Mouse (Mus musculus) limb, embryonic 14.5 days (tissue): ENCODE measurements around the gene Gpr183. TPM values are rescaled to one million over a fixed set of nuclear protein-coding genes. Genes with fewer than 3 reads are reported as not detected.

Experiments
- ATAC-seq: fragments of 200-750 bp; cut with Nextera tagmentation; 2 replicates; pipeline ENCODE4 v1.8.0; 2017; ENCODE audit warnings: low read depth, moderate number of reproducible peaks, moderate TSS enrichment; ENCODE audit not compliant: low FRiP score
- DNase-seq: peaks from one replicate; pipeline ENCODE4 v3.0.0-alpha.2; 2015; ENCODE audit warnings: low spot score
- H3K27ac ChIP-seq: fragments of 300-500 bp; sonication (generic); replicated peaks from 2 replicates; pipeline ENCODE4 v1.5.1; 2014; ENCODE audit warnings: low read depth, mild to moderate bottlenecking, low read length, moderate library complexity, mixed read lengths
- H3K27me3 ChIP-seq: fragments of 300-500 bp; sonication (generic); 2 replicates; pipeline ENCODE4 v1.6.1; 2014; ENCODE audit warnings: low read length, mixed read lengths; ENCODE audit not compliant: control insufficient read depth, insufficient read depth
- H3K36me3 ChIP-seq: fragments of 300-500 bp; sonication (generic); 2 replicates; pipeline ENCODE4 v1.6.1; 2014; ENCODE audit warnings: mild to moderate bottlenecking, low read length, moderate library complexity, mixed read lengths; ENCODE audit not compliant: control insufficient read depth, insufficient read depth
- H3K4me1 ChIP-seq: fragments of 300-500 bp; sonication (generic); 2 replicates; pipeline ENCODE4 v1.6.1; 2014; ENCODE audit warnings: antibody characterized with exemption, low read length, mixed read lengths; ENCODE audit not compliant: control insufficient read depth, insufficient read depth
- H3K4me2 ChIP-seq: fragments of 300-500 bp; sonication (generic); replicated peaks from 2 replicates; pipeline ENCODE4 v1.6.1; 2014; ENCODE audit warnings: low read depth, mild to moderate bottlenecking, low read length, moderate library complexity; ENCODE audit not compliant: severe bottlenecking
- H3K4me3 ChIP-seq: fragments of 300-500 bp; sonication (generic); replicated peaks from 2 replicates; pipeline ENCODE4 v1.5.1; 2014; ENCODE audit warnings: low read length
- H3K9ac ChIP-seq: fragments of 300-500 bp; sonication (generic); 2 replicates; pipeline ENCODE4 v1.6.1; 2014; ENCODE audit warnings: mild to moderate bottlenecking, low read depth, low read length, moderate library complexity; ENCODE audit not compliant: severe bottlenecking
- H3K9me3 ChIP-seq: fragments of 300-500 bp; sonication (generic); 2 replicates; pipeline ENCODE4 v1.6.1; 2016; ENCODE audit warnings: low read length; ENCODE audit not compliant: control insufficient read depth
- POLR2A ChIP-seq: fragments of 200-500 bp; IDR thresholded peaks from 2 replicates; pipeline ENCODE4 v1.8.0; 2012; ENCODE audit warnings: inconsistent platforms, mild to moderate bottlenecking, moderate library complexity, borderline replicate concordance; ENCODE audit not compliant: insufficient read depth, insufficient read length; ENCODE audit errors: extremely low read depth
- WGBS: fragments of 180-500 bp; shearing (Covaris S2); extraction: QIAGEN DNeasy Blood & Tissue Kit; methylation state at CpG from one replicate; pipeline ENCODE4 v1.1.7; 2014; 5-methylcytosine and 5-hydroxymethylcytosine counted together
- polyA plus RNA-seq, 2 experiments: library from polyadenylated mRNA; depleted of rRNA in 1 of 2; stranded (reverse) in 1 of 2; unstranded in 1 of 2; fragments of >200 nt; fragmentation: Nextera tagmentation in 1 of 2; extraction: Ambion mirVana in 1 of 2; gene quantifications; 2 replicates each; pipeline versions ENCODE4 v1.2.1 to v1.2.3; 2012 to 2014

The Gpr183 gene
- polyA plus RNA-seq, 2 experiments: 2.8 to 4.3 TPM

- H3K4me3 ChIP-seq: no peak overlapping the region
- H3K4me1 ChIP-seq: 0 out of 2 replicates have a peak, but pooled peaks cover 3% of the 10 kb centered on the region
- DNase-seq (no peak), ATAC-seq (no peak)
- H3K27ac ChIP-seq: no peak overlapping the region
- H3K27me3 ChIP-seq: no peaks in the 10 kb centered on the region
- no peak overlapping the region for H3K4me2 ChIP-seq
- no peak overlapping the region for H3K9ac ChIP-seq
- H3K9me3 ChIP-seq: no peaks in the 10 kb centered on the region
- H3K36me3 ChIP-seq: peaks cover 24% of the 10 kb centered on the region
- WGBS: 67% methylated on average over 7 of the region's 7 CpGs
- TF ChIP-seq POLR2A: no peak
These were observed 45.3 kb upstream of the Gpr183 start for GRCm38 (mm10) chr14:122010301-122010700.

- no peak for TF ChIP-seq POLR2A
- H3K9me3 ChIP-seq: no peaks in the 10 kb centered on the region
- H3K9ac ChIP-seq: no peak overlapping the region
- H3K4me3 ChIP-seq: no peak overlapping the region
- ATAC-seq: no peak
- WGBS: 91% methylated on average over 13 of the region's 13 CpGs
- H3K27ac ChIP-seq: no peak overlapping the region
- no peak overlapping the region for H3K4me2 ChIP-seq
- 0 out of 2 replicates have a peak, but pooled peaks cover 3% of the 10 kb centered on the region for H3K4me1 ChIP-seq
- no peak for DNase-seq
- H3K36me3 ChIP-seq: peaks cover 24% of the 10 kb centered on the region
- no peaks in the 10 kb centered on the region for H3K27me3 ChIP-seq
These were observed 44.5 kb upstream of the Gpr183 start for GRCm38 (mm10) chr14:122009502-122009901.

GRCm38 (mm10) chr14:122008261-122008660, 43.3 kb upstream of the Gpr183 start:
- Histone ChIP-seq H3K36me3 (peaks cover 21% of the 10 kb centered on the region), H3K9me3 (no peaks in the 10 kb centered on the region), H3K27me3 (no peaks in the 10 kb centered on the region), H3K4me2 (no peak overlapping the region), H3K4me3 (no peak overlapping the region), H3K9ac (no peak overlapping the region), H3K4me1 (0 out of 2 replicates have a peak, but pooled peaks cover 3% of the 10 kb centered on the region), H3K27ac (no peak overlapping the region)
- ATAC-seq (no peak), DNase-seq (no peak)
- WGBS: 86% methylated on average over 4 of the region's 4 CpGs
- no peak for TF ChIP-seq POLR2A

GRCm38 (mm10) chr14:122003812-122004211, 38.8 kb upstream of the Gpr183 start:
- Histone ChIP-seq H3K27me3 (no peaks in the 10 kb centered on the region), H3K9me3 (no peaks in the 10 kb centered on the region), H3K36me3 (peaks cover 11% of the 10 kb centered on the region), H3K4me2 (no peak overlapping the region), H3K4me3 (no peak overlapping the region), H3K4me1 (no peaks in the 10 kb centered on the region), H3K27ac (no peak overlapping the region), H3K9ac (no peak overlapping the region)
- ATAC-seq (no peak), DNase-seq (no peak)
- no peak for TF ChIP-seq POLR2A

GRCm38 (mm10) chr14:122002224-122002623, 37.2 kb upstream of the Gpr183 start:
- WGBS: 90% methylated on average over 6 of the region's 7 CpGs
- Histone ChIP-seq H3K9me3 (no peaks in the 10 kb centered on the region), H3K27me3 (no peaks in the 10 kb centered on the region), H3K4me2 (no peak overlapping the region), H3K27ac (no peak overlapping the region), H3K36me3 (peaks cover 8% of the 10 kb centered on the region; the same call in 1 of the 2 replicates), H3K4me3 (no peak overlapping the region), H3K4me1 (no peaks in the 10 kb centered on the region), H3K9ac (no peak overlapping the region)
- no peak for TF ChIP-seq POLR2A
- ATAC-seq: no peak
- no peak for DNase-seq
